Mouse (Mus musculus): ENCODE data around the gene Nab1. TPM values are rescaled to one million over a fixed set of nuclear protein-coding genes. Genes with fewer than 3 reads are reported as not detected.

The Nab1 gene
- 25.6 TPM for polyA plus RNA-seq (2014; fragmentation: Illumina TruSeq; extraction: RNeasy Lipid Tissue Mini Kit (QIAGEN cat#74804); ENCODE audit: low read depth, low replicate concordance)

DNA sequence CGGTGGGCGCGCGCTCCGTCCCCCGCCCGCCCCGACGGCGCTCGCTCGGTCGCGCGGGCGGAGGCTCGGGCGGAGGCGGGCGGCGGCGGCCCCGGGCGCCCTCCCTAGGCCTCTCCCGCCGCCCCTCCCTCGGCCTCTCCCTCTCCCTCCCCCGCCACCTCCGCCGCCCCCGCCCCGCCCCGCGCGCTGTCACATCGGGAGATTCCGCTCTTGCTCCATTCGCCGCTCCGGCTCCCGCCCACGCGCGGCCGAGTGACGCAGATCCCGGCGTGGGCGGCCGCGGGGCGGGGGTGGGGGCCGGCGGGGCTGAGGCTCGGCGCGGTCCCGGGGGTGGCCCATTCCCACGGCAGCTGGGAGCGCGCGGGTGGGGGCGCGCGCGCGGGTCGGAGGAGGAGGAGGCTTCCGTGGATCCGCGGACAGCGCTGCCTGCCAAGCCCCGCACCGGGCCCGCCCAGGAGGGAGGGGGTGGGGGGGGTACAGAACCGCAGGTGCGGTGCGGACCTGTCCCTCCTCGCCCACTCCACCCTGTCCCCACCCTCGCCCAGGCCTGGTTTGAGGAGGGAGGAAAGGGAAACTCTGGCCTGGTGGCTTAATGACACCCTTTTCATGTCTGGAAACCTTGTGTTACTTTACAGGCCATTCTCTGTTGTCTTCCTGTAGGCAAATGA, at the start of gene Nab1:
TSS of gene Nab1 (minus strand) at position 366 of the 668 bp plus-strand sequence.

Other genes with a start within 250 kb of the Nab1 start
- gene Nemp2, start 130.0 kb upstream of the Nab1 start, polyA plus RNA-seq (2014; fragmentation: Illumina TruSeq; extraction: RNeasy Lipid Tissue Mini Kit (QIAGEN cat#74804); ENCODE audit: low read depth, low replicate concordance), result 4.0 TPM
- gene Mfsd6, start 226.8 kb upstream of the Nab1 start, polyA plus RNA-seq (2014; fragmentation: Illumina TruSeq; extraction: RNeasy Lipid Tissue Mini Kit (QIAGEN cat#74804); ENCODE audit: low read depth, low replicate concordance), result 21.6 TPM

All from adipose tissue, adult 10 weeks (tissue).